Mouse (Mus musculus): ENCODE data around the gene Limk2.
A peak's percentile ranks its signal among the peaks of the same experiment; 100 is the strongest.

The Limk2 gene

DNA sequence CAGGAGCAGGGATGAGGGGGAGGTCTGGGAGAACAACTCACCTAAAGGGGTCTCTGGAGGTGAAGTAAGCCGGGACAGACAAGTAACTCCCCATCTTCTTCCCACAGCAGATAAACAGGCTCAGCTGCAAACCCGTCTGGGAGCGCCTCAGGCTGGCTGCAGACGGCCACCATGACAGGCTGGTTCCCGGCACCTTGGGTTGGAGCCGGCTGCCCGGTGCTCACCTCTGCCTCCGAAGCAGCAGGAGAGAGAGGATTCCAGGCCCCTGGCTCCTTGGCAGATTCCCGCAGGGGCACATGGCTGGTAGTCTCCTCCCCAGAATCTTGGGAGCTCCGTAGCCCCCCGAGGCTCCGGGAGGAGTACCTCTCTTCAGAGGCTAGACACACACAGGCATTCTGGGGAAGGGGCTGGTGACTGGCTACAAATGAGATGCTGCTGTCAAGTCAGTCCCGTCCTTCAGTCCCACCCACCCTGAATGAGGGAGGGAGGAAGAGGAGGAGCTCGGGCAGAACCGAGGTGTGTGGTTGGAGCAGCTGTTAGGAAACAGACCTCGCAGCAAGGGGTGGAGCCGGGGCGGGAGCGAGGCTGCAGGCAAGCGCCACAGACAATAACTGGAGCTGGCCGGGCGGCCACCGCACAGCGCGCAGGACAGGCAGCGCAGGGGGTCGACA is 37.9 kb downstream of the Limk2 start:
- DNase-seq: peak; percentile 78 to 81

DNA sequence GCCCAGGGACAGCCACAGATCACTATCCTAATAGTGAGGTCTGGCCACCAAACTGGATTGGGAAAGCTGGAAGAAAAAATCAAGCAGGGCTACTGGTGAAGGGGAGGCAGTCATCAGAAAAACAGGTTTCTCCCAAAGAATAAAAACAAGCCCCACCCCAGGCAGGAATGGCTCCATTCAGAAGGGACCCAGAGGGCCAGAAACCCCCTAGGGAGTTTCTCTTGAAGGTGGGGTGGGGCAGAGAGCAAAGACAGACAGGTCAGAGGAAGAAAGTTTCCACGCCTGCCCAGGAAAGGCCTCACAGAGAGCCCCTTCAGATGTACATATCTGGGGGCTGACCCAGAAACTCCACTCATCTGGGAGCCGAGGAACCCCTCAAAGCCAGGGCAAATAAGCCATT is 38.8 kb downstream of the Limk2 start:
- DNase-seq: no peak

DNA sequence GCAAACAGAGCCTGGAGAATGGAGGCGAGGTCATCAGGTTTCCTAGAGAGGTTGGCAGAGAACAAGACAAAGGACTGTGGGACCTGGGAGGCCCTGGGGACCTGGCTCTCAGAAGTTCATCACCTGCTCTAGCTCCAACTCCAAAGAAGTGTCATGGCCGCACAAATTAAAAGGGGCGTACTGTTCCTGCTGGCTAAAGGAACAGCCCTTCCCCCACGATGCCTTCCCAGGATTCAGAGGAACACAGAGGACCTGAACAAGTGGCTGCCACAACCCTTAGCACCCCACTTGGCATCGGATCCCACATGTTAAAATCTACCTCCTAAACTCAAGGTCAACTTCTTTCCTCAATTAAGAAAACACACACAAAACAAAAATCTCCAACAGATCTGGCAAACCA is 39.5 kb downstream of the Limk2 start:
- no peak for DNase-seq

DNA sequence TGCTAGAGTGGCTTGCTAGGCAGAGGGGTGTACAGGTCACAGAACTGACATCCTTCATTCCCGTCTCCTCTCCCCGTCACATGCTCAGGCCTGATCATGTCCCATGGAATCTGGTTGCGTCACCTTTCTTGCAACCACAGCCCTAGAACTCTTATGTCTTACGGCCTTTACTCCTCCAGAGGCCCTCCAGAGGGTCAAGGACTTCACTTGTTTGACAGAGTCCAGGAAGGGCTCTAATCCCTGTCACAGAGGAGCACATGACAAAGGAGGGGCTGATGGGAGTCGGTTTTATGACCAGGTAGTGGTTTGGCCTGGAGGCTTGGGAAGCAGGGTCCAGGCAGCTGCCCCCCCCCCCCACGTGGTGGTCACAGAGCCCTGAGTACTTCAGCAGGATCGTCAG is 40.0 kb downstream of the Limk2 start:
- DNase-seq: no peak

DNA sequence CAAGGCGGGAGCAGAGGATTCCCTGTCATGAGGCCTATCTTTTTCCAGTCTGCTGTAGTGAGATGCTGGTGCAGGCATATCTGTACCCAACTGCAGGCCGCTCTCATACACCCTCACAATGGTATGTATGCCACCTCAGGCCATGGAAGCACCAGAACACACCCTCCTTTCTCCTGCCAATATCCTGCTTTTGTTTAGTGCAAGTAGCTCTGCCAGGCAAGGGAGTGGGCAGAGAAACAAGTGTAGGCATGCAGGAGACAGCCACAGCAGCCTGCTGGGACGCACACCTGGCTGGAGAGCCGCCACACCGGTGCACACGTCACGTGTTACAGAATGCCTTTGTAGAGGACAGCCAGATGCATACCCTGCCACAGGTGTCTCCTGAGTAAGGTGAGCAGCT is 42.6 kb downstream of the Limk2 start:
- DNase-seq: no peak

DNA sequence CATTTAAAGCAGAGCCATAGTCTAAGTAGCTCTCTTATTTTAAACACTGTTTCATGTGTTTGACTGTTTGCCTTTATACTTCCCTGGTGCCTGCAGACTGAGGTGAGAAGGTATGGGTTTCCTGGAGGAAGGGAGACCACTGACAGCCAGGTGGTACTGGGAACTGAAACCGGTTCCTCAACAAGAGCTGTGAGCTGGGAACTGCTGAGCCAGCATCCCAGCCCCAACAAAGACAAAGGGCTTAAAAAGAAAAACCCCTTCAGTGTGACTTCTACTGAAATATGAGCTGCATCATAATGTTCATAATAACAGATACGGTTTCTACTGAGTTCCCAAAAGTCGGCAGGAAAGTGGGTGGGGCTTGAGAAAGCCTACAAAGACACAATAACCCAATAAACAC is 46.1 kb downstream of the Limk2 start:
- no peak for DNase-seq

DNA sequence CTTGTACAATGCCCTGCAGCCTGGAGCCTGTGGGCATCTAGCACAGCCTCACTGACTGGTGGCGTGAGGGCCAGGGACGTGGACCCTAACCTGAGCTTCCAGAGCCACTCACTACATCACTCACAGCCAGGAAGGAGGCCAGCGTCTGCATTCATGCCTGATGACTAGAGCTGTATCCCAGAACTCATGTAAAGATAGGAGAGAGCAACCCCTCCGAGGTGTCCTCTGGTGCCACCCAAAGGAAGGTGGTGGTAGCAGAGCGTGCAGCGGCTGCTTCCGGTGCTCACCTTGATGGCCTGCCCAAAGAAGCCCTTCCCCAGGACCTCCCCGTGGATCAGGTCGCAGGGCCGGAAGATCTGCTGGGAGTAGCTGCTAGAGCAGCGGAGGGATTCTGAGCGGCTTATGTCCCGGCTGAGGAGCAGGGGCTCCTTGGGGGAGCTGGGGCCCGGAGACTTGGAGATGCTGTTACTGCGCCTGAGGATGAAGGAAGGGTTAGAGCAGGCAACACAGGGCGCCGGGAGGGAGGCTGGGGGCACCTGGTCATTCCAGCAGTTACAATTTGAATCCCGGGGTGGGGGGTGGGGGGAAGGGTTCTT is 55.9 kb downstream of the Limk2 start:
- no peak for DNase-seq

DNA sequence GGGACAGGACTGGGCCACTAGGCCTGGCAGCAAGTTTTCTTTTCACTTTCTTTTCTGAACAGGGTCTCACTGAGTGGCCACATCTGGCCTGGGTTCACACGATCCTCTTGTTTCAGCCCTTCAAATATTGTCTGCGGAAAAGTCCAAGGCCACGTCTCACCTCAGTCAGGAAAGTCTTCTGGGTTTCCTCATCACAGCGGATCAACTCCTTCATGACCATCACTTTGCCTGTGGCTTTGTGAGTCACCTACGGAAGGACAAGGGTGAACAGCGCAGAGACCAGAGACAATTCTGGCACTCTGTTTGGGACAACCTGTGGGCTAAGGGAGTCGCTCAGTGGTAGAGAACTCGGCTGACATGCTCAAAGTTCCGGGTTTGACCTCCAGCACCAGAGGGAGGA is 56.9 kb downstream of the Limk2 start:
- DNase-seq: no peak

DNA sequence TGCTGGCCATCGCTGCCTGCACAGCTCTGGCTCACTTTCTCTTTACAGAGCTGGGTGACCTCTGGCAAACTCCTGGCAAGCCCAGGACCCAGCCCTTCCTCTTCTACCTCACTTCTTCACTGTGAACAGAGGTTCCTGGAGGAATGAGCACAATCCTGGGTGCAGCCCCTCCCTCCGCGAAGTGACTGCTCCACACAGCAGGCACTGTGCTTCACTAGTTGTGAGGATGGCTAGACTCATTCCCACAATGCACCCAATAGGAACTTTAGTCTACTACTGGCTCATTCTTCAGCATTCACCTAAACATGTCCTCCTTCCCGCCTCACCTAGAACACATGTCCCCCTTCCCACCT is 59.7 kb downstream of the Limk2 start:
- DNase-seq: no peak

DNA sequence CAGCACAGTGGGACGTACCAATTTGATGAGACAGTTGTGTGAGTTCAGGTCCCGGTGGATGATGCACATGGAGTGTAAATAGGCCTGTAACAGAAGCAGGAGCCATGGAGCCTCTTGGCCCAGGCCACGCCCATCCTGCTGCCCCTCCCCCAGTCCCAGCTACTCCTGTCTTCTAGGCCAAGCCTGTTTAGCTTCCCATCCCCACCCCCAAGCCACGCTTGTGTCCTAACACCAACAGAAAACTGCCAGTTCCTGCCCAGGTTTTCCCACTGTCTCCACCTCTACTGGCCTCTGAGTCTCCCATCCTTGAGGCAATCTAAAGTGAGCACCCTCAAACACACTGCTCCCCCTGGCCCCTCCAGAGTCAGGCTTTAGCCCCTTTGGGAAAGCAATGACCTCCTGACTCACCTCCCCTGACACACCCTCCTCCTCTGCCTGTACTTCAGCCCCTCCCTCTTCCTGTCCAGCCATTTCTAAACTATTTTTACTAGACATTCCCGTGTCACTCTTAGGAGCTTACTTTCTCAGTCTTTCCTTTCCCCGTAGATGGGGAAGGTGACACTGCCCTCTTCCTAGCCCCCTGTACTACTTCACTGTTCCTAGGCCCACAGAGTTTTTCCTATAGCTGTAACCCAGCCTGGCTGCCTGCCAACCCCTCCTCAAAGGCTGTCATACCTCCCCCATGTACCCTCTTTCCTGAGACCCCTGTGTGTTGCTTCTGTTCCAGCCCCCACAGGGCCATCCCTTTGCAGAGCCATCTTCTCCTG is 60.2 kb downstream of the Limk2 start:
- DNase-seq: no peak

DNA sequence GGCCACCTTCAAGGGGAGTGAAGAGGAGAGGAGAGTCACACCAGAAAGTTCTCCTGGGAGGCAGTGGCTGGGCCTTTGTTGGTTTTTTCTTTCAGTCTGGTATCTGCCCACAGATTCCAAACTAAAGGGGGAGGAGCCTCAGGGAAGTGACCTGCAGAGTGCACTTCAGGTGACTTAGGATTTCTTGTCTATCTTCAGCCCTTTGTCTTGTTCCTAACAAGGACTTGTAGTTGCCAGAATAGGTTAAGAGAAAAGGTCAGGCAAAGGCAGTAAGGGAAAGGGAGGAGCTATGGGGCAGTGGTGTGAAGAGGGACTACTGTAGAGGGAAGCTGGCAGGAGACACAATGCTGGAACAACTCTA is 61.2 kb downstream of the Limk2 start:
- no peak for DNase-seq

DNA sequence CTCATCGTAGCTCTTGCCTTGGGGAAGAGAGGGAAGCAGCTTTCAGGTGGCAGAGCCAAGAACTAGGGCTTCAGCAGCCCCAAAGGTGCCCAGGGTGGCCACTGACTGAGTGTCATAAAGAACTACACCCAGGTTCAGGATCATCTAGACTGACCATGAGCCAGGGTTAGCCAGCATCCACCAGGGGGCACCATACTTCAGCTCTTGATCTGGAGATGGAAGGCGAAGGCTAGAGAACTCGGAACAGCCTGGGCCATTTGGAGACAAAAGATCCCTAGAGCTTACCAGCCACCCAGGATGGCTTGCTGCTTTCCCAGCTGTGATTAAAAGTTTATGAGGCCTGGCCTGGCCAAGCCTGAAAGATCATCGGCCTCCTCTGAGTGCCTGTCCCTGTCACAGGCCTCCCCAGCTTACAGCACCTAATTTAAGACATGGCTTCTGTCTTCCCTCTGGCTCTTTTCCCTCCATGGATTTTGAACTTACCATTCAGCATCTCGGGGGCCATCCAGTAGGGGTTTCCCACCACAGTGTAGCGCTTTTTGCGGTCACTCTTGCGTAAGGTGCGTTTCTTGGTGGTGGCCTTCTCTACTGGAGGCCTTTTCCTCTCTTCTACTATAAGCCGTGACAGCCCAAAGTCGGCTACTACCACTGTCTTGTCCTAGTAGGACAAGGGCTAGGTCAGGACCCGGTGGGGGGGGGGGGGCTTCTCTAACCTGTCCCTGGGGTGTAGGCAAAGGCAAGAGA is 61.7 kb downstream of the Limk2 start:
- DNase-seq: peak; percentile 73 to 88

DNA sequence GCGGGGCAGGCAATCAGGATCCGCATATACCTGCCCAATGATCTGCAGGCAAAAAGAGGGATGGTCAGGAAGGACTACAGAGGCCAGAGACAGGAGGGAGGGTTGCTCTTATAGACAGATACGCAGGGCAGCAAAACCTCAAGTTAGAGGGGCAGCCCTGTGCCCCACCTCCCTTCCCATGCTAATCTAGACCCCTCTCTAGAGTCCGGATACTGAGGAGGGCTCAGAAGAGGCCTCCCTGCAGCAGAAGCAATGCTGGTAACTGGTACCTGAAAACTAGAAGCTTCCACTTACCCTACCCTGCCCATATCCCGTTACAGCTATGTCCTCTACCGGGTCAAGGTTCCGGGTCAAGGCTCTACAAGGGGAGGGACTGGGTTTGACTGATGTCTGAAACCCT is 62.6 kb downstream of the Limk2 start:
- DNase-seq: no peak

DNA sequence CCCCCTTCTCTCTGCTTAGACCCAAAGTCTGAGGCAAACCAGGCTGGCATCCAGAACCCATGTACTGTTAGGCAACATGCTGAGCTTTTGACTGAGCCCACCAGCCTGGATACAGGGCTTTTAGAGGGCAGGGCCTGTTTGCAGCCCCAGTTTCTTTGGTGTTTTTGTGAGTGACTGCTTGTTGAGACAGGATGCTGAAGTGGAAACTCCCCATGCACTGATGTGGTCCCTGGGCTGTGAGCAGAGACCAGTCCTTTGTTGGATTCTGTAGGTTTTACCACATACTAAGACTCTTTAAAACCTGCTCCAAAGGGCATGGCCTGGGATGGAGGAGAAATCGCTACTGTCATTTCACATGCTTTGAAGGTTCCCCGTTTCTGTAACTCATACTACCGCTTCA is 64.1 kb downstream of the Limk2 start:
- DNase-seq: no peak

DNA sequence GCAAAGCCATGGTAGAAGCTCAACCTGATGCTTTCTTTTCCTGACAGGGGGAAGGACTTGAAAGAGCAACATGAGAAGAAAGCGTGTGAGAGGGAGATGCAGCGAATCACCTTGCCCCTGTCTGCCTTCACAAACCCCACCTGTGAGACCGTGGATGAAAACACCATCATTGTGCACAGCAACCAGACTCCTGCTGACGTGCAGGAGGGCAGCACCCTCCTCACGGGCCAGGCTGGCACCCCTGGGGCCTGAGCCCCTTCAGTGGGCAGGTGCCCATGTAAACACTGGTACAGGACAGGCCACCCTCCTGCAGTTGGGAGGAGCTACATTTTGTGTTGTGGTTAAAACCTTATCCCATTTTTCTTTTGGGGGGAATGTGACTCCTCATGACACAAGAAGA is 67.5 kb downstream of the Limk2 start:
- DNase-seq: no peak

DNA sequence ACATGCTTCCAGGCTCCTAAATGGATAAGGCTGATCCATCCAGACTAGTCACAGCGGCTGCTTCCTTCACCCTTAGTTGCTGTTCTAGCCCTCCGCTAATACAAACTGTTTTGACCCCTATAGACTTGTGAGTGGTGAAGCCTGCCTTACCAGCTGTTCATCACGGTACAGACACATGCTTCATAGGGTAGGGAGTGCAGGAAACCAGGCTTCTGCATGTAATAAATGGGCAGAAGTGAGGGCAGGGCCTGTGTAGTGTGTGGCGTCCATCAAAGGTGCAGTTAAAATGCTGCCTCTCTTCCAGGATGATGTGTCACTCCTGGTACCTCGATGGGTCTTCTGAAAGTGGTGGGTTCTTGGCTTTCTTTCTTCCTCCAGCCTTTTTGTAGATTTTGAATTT is 71.0 kb downstream of the Limk2 start:
- no peak for DNase-seq

DNA sequence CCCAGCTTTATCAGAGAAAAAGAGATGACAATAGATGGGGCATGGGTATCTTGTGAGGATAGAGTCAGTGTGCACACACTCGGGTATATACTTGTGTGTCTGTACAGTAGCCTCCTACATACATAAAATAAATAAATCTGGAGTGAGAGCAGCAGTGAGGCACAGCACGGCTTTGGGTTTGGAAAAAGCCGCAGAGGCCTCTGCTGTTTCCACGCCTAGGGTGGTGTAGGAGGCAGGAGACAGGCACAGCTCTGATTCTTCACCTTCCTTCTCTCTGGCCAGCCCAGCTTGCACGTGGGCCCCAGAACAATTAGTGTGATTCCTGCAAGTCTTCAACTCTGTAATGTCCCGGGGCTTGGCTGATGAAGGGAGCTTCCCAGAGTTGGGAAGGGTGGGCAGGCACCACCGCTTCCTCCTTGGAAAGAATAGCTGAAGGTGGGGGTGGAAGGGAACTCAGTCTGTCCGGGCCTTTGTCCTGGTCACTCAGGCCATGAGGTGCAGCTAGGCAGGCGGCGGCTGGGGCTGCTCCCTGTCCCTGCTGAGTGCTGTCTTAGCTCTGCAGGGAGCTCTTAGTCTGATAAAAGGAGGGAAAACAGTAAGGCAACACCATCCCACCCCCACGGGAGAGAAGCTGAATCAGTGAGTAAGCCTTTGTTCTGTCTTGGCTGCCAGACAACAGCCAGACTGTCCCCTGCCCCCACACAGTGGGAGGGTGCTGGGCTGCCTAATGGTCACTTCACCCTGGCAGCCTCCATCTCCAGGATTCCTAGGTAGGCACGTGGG is 71.6 kb downstream of the Limk2 start:
- peak in 1 of 2 experiments; percentile 15 for DNase-seq

DNA sequence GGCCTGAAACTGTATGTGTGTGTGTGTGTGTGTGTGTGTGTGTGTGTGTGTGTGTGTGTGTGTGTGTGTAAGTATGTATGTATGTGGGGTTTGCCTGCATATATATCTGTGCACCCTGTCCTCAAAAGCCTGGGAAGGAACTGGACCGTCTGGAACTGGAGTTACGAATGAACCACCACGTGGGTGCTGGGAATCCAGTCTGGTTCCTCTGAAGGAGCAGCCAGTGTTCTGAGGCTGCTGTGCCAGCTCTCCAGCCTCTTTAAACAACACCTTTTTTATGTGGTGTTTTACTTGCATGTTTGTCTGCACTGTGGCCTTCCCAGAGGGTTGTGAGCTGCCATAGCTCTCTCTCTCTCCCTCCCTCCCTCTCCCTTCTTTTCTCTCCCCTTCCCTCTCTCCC is 72.4 kb downstream of the Limk2 start:
- DNase-seq: no peak

DNA sequence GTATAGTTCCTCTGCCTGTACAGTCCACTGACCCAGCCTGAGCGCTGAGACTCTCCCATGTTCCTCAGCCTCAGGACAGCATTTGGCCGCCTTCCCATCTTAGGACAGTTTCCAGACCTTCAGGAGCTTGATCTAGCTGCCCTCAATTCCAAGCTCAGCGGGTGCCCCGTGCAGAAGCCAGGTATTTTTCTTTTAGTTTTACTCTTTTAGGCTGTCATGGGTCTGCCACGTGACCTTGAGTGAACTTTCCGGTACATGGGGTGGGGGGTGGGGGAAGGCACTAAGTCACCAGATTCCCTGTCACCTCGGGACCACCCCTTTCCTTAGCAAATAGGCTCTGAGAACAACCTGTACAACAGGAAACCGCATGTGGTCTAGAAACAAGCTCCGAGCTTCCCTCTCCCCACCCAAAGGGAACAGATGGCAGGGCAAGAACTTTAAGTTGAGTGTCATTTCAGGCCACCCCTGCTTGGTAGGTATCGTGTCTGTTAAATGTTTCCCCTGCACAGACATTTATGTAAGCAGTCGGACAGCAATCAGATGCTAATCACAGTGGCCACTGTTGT is 73.3 kb downstream of the Limk2 start:
- peak in 1 of 2 experiments; percentile 25 for DNase-seq

DNA sequence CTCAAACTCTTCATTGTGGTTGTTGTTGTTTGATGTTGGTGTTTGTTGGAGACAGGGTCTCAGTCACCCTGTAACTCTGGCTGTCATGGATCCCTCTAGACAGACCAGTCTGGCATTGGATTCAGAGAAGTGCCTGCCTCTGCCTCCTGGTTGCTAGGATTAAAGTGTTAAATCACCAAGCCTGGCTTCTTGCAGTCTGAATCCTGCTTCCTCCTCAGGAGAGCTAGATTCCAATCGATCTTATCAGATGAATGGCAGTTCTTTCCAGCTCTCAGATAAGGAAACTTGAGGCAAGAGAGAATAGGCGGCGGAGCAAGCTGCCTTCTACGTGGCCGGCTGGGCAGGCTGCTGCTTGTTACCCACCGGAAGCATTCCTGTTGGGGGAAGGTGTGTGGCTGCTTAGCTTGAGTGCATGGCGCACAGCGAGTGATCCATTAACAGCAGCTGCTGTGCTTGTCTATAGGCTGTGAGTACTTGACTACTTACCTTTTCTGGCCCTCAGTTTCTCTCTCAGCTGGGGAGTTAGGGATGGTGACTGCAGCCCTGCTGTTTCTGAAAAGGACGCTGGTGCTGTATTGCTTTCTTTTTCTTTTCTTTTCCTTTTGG is 74.2 kb downstream of the Limk2 start:
- DNase-seq: no peak

DNA sequence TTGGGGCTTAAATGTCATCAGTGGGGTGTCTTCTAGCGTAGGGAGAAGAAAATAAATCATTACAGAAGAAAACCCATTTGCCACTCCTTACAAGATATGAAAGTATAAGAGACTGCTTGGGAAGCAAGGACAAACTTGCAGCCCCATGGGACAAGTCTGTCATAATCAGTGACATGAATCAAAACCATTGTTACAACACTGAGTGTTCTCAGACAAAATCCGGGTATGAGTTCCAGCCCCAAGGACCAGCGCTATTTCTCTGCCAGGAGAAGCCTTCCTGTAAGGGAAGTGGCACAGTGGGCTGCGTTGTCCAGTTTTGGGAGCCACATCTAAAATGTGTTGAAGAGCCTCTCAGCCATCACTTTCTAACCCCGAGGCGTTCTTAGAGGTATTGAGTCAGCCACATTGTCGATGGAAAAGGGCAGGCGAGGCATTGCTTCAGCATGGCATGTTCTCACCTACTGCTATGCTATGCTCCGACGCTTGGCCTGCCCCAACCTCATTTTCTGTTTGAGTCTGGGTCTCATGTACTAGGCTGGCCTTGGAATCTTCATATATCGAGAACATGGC is 74.8 kb downstream of the Limk2 start:
- no peak for DNase-seq
